Mouse (Mus musculus) cerebellum, adult 2 months (tissue): Measurements from ENCODE around the gene Minpp1.

Source experiments
- CTCF ChIP-seq: fragments of 200-500 bp; IDR thresholded peaks from 2 replicates; pipeline ENCODE4 v1.5.1; 2011; ENCODE audit warnings: low read depth, mild to moderate bottlenecking, control low read depth, low read length, moderate library complexity, borderline replicate concordance; ENCODE audit not compliant: insufficient read depth
- POLR2A ChIP-seq: fragments of 200-500 bp; IDR thresholded peaks from 2 replicates; pipeline ENCODE4 v1.6.1; 2011; ENCODE audit warnings: low read length, control low read depth, borderline replicate concordance; ENCODE audit not compliant: insufficient read depth

- TF ChIP-seq CTCF (no peak), POLR2A (no peak)
Measured at GRCm38 (mm10) chr19:32507526-32507925, 22.0 kb downstream of the Minpp1 start.
